Mouse (Mus musculus) hindbrain, embryonic 14.5 days (tissue): ENCODE data around the gene Slc39a1. TPM values are rescaled to one million over a fixed set of nuclear protein-coding genes. Genes with fewer than 3 reads are reported as not detected.
A peak's percentile ranks its signal among the peaks of the same experiment; 100 is the strongest.
"Not testable (repeated sequence)": the region's sequence is repeated elsewhere in the genome, so short reads cannot be mapped to it uniquely, and the experiment has no call there.

ENCODE experiments used
- ATAC-seq: fragments of 200-750 bp; cut with Nextera tagmentation; 2 replicates; pipeline ENCODE4 v1.8.0; 2017; ENCODE audit warnings: moderate number of reproducible peaks, mild to moderate bottlenecking, moderate TSS enrichment, moderate library complexity; ENCODE audit not compliant: low FRiP score
- DNase-seq: peaks from one replicate; pipeline ENCODE4 v3.0.0-alpha.2; 2015; ENCODE audit warnings: low spot score
- H3K27ac ChIP-seq: fragments of 300-500 bp; sonication (generic); 2 replicates; pipeline ENCODE4 v1.5.1; 2014; ENCODE audit warnings: mild to moderate bottlenecking, moderate library complexity
- H3K27me3 ChIP-seq: fragments of 300-500 bp; sonication (generic); 2 replicates; pipeline ENCODE4 v1.6.1; 2014; ENCODE audit warnings: mild to moderate bottlenecking, low read length, mixed read lengths; ENCODE audit not compliant: control insufficient read depth, insufficient read depth
- H3K36me3 ChIP-seq: fragments of 300-500 bp; sonication (generic); replicated peaks from 2 replicates; pipeline ENCODE4 v1.6.1; 2014; ENCODE audit not compliant: control insufficient read depth, insufficient read depth
- H3K4me1 ChIP-seq: fragments of 300-500 bp; sonication (generic); replicated peaks from 2 replicates; pipeline ENCODE4 v1.6.1; 2014; ENCODE audit warnings: antibody characterized with exemption, low read length, mixed read lengths; ENCODE audit not compliant: control insufficient read depth, insufficient read depth
- H3K4me2 ChIP-seq: fragments of 300-500 bp; sonication (generic); replicated peaks from 2 replicates; pipeline ENCODE4 v1.6.1; 2014; ENCODE audit warnings: mild to moderate bottlenecking, moderate library complexity
- H3K4me3 ChIP-seq: fragments of 300-500 bp; sonication (generic); replicated peaks from 2 replicates; pipeline ENCODE4 v1.5.1; 2014; ENCODE audit warnings: mild to moderate bottlenecking, low read length
- H3K9ac ChIP-seq: fragments of 300-500 bp; sonication (generic); 2 replicates; pipeline ENCODE4 v1.6.1; 2014
- H3K9me3 ChIP-seq: fragments of 300-500 bp; sonication (generic); 2 replicates; pipeline ENCODE4 v1.6.1; 2016; ENCODE audit warnings: low read length; ENCODE audit not compliant: control insufficient read depth
- WGBS: fragments of 180-500 bp; shearing (Covaris S2); extraction: QIAGEN DNeasy Blood & Tissue Kit; methylation state at CpG from one replicate; pipeline ENCODE4 v1.1.7; 2014; 5-methylcytosine and 5-hydroxymethylcytosine counted together
- polyA plus RNA-seq: library from polyadenylated mRNA; unstranded; fragments of >200 nt; fragmentation: Nextera tagmentation; extraction: Ambion mirVana; gene quantifications from 2 replicates; pipeline ENCODE4 v1.2.1, GENCODE M21; 2014

The Slc39a1 gene
- polyA plus RNA-seq, 1 experiment from 2014 or later: 48.0 TPM

DNA sequence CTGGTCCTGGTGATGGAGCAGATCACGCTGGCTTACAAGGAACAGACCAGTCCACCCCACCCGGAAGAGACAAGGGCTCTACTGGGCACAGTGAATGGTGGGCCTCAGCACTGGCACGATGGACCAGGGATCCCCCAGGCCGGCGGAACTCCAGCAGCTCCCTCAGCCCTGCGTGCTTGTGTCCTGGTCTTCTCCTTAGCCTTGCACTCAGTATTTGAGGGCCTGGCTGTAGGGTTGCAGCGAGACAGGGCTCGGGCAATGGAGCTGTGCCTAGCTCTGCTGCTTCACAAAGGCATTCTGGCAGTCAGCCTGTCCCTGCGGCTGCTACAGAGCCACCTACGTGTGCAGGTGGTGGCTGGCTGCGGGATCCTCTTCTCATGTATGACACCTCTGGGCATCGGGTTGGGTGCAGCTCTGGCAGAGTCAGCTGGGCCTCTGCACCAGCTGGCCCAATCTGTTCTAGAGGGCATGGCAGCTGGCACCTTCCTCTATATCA, 3.8 kb downstream of the Slc39a1 start:
- peaks cover 26% of the 10 kb centered on the region for H3K4me1 ChIP-seq
- WGBS: 98% methylated on average over 8 of the region's 12 CpGs
- peaks cover 20% of the 10 kb centered on the region for H3K36me3 ChIP-seq
- H3K4me3 ChIP-seq, DNase-seq, H3K9ac ChIP-seq, ATAC-seq, H3K9me3 ChIP-seq, H3K27ac ChIP-seq, H3K27me3 ChIP-seq, H3K4me2 ChIP-seq: not testable (repeated sequence)

DNA sequence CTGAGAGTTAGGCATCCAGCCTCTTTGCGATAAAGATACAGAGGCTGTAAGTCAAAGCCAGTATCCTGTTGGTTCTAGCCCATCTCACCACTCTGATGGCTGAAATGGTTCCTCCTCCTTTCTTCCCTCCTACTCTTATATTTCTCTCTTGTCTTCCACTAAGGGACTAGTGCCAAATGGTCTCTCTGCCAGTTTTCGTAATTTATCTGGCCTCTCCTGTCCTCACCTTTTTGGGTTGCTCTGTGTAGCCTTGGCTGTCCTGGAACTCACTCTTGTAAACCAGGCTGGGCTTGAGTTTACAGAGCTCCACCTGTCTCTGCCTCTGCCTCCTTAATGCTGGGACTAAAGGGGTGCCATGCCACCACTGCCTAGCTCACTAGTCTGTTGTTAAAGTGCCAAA, 4.7 kb downstream of the Slc39a1 start:
- H3K4me2 ChIP-seq, H3K9ac ChIP-seq, H3K4me3 ChIP-seq, ATAC-seq, H3K27me3 ChIP-seq, H3K27ac ChIP-seq, H3K9me3 ChIP-seq, DNase-seq: not testable (repeated sequence)
- 84% methylated on average over 2 of the region's 2 CpGs for WGBS
- H3K36me3 ChIP-seq: peaks cover 27% of the 10 kb centered on the region
- H3K4me1 ChIP-seq: peaks cover 23% of the 10 kb centered on the region

- peaks cover 32% of the 10 kb centered on the region for H3K36me3 ChIP-seq
- peak overlapping the region; percentile 90 for H3K4me2 ChIP-seq
- not testable (repeated sequence) for H3K9me3 ChIP-seq, H3K27me3 ChIP-seq, DNase-seq
- H3K9ac ChIP-seq: peak overlapping the region; percentile 92; the same call in 1 of the 2 replicates
- H3K4me1 ChIP-seq: peaks cover 23% of the 10 kb centered on the region
- ATAC-seq: peak; percentile 0; the same call in 1 of the 2 replicates
- 0 out of 2 replicates have a peak overlapping the region, but pooled peaks have one; percentile 55 for H3K27ac ChIP-seq
- 95% methylated on average over 1 of the region's 1 CpGs for WGBS
- H3K4me3 ChIP-seq: peak overlapping the region; percentile 81; the same call in 1 of the 2 replicates
Observed at GRCm38 (mm10) chr3:90253174-90253573, 5.2 kb downstream of the Slc39a1 start.

GRCm38 (mm10) chr3:90253653-90254418, 5.9 kb downstream of the Slc39a1 start, which contains the start of gene Crtc2:
Crtc2 (plus strand) TSS chr3:90254163.
- ATAC-seq: peak; percentile 97
- 1% methylated on average over 40 of the region's 40 CpGs for whole genome bisulfite sequencing
- peaks cover 18% of the 10 kb centered on the region for H3K4me1 ChIP-seq
- DNase-seq: peak; percentile 93
- H3K4me2 ChIP-seq: peak within 1 kb of the TSS; percentile 90
- peaks cover 39% of the 10 kb centered on the region for H3K36me3 ChIP-seq
- peak within 1 kb of the TSS; percentile 81 for H3K4me3 ChIP-seq
- peak within 1 kb of the TSS; percentile 92 for H3K9ac ChIP-seq
- no peaks in the 10 kb centered on the region for H3K27me3 ChIP-seq
- H3K27ac ChIP-seq: peak within 1 kb of the TSS; percentile 55
- H3K9me3 ChIP-seq: no peaks in the 10 kb centered on the region

GRCm38 (mm10) chr3:90254419-90255193, 6.6 kb downstream of the Slc39a1 start:
- Histone ChIP-seq H3K4me1 (peaks cover 17% of the 10 kb centered on the region), H3K27me3 (no peaks in the 10 kb centered on the region), H3K36me3 (peaks cover 44% of the 10 kb centered on the region), H3K4me2 (peak overlapping the region; percentile 90), H3K27ac (peak overlapping the region; percentile 52), H3K9ac (peak overlapping the region; percentile 92), H3K4me3 (peak overlapping the region; percentile 81), H3K9me3 (no peaks in the 10 kb centered on the region)
- peak; percentile 59 for ATAC-seq
- WGBS: under 1% methylated on average over 37 of the region's 41 CpGs
- no peak for DNase-seq

DNA sequence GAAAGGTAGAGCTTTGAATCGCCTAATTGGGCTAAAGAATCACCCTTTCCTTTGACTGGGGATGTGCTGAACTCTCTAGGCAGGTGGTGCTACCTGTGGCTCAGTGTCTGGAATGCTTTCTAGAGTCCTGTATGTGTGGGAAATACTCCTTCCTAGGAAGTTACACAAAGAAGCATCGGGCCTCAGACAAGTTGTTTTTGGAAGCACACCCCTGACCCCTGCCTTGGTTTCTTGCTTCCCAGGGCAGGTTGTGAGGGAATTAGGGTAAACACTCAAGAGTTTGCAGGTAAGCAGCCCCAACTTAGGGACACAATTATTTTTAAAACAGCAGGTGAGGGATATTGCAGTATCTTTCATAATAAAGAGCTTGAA, 7.2 kb downstream of the Slc39a1 start:
- Histone ChIP-seq H3K4me1 (peaks cover 17% of the 10 kb centered on the region), H3K27me3 (no peaks in the 10 kb centered on the region), H3K36me3 (peaks cover 48% of the 10 kb centered on the region), H3K9ac (peak overlapping the region; percentile 92), H3K4me3 (peak overlapping the region; percentile 81), H3K9me3 (no peaks in the 10 kb centered on the region), H3K4me2 (peak overlapping the region; percentile 90), H3K27ac (no peak overlapping the region)
- ATAC-seq (no peak), DNase-seq (no peak)
- WGBS: 18% methylated on average over 2 of the region's 2 CpGs

GRCm38 (mm10) chr3:90255784-90256353, 7.9 kb downstream of the Slc39a1 start:
- Histone ChIP-seq H3K4me2 (peak overlapping the region; percentile 90), H3K4me1 (peaks cover 17% of the 10 kb centered on the region), H3K4me3 (peak overlapping the region; percentile 81; the same call in 1 of the 2 replicates), H3K27ac (no peak overlapping the region), H3K9me3 (no peaks in the 10 kb centered on the region), H3K36me3 (peaks cover 49% of the 10 kb centered on the region), H3K9ac (no peak overlapping the region), H3K27me3 (no peaks in the 10 kb centered on the region)
- DNase-seq (no peak), ATAC-seq (no peak)
- 96% methylated on average over 14 of the region's 14 CpGs for WGBS

DNA sequence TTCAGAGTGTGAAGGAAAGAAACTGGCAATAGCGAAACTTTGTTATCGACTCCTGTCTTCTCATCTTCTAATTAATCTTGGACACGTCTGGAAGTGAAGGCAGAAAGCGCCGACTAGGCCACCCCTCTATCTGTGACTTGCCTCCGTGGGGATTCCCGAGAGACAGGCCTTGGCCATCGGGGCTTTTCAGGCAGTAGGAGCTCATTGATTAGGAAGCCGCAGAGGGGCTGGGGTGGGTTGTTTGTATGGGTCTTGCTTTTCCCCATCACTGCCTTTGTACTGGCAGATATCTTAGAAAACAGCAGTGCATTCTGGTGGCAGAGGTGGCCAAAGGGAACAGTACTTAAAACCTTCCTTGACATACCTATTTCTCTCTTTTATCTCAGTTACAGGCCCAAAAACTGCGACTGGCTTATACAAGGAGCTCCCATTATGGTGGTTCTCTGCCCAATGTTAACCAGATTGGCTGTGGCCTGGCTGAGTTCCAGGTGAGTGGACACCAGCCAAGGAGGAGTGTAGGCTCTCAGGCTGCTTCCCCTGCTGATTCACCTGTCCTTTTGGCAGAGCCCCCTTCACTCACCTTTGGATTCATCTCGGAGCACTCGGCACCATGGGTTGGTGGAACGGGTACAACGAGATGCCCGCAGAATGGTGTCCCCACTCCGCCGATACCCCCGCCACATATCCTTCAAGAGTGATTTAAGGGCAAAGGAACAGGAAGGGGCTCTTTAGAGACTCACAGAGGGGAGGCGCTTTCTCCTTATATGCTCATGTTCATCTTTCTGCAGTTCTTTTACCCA, 9.0 kb downstream of the Slc39a1 start:
- H3K4me2 ChIP-seq: no peak overlapping the region
- DNase-seq (no peak), ATAC-seq (no peak)
- no peak overlapping the region for H3K4me3 ChIP-seq
- no peaks in the 10 kb centered on the region for H3K27me3 ChIP-seq
- H3K4me1 ChIP-seq: peaks cover 17% of the 10 kb centered on the region
- 90% methylated on average over 19 of the region's 19 CpGs for WGBS
- H3K9ac ChIP-seq: no peak overlapping the region
- no peaks in the 10 kb centered on the region for H3K9me3 ChIP-seq
- peaks cover 50% of the 10 kb centered on the region for H3K36me3 ChIP-seq
- H3K27ac ChIP-seq: no peak overlapping the region
